Mouse (Mus musculus): Measurements from ENCODE around the gene Fam187a. TPM values are rescaled to one million over a fixed set of nuclear protein-coding genes. Genes with fewer than 3 reads are reported as not detected.

The Fam187a gene
- polyA plus RNA-seq, 1 experiment from 2014 or later, result not detected

- no peaks in the 10 kb centered on the region for H3K9me3 ChIP-seq (ENCODE audit: control insufficient read depth, low read length)
- 0 out of 2 replicates have a peak, but pooled peaks cover 2% of the 10 kb centered on the region for H3K36me3 ChIP-seq (ENCODE audit: control insufficient read depth, insufficient read depth)
- WGBS, result 75% methylated on average over 5 of the region's 5 CpGs
- peaks cover 8% of the 10 kb centered on the region; the same call in 1 of the 2 replicates for H3K4me1 ChIP-seq (replicated peaks; ENCODE audit: control insufficient read depth, insufficient read depth, low read length)
- H3K4me3 ChIP-seq (replicated peaks; ENCODE audit: low read length), result no peak overlapping the region
- no peak for ATAC-seq
- H3K4me2 ChIP-seq (ENCODE audit: low read length), result no peak overlapping the region
- H3K27ac ChIP-seq (ENCODE audit: low read length), result no peak overlapping the region
- no peak overlapping the region for H3K9ac ChIP-seq (replicated peaks; ENCODE audit: low read depth, low read length)
- no peaks in the 10 kb centered on the region for H3K27me3 ChIP-seq (replicated peaks; ENCODE audit: control insufficient read depth, insufficient read depth, low read length)
These were observed 17.1 kb downstream of the Fam187a start for GRCm38 (mm10) chr11:102902107-102902506.

DNA sequence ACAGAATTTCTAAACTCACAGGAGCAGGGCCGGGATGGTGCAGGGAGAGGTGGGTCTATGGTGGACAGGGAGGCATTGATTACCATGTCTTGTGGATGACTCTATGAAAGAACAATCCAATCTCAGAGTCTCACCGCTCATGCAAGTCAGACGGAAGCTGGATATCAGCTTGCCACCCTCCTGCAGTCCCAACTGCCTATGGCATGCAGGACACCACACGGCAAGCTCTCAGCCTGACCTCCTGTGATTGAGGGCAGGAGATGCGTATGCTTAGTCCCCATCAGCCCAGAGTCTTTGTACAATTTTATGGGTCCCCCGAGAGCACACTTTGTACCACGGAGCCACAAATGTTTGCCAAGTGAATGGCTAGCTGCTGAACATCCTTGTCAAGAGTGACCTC is 18.7 kb downstream of the Fam187a start:
- no peaks in the 10 kb centered on the region for H3K27me3 ChIP-seq (replicated peaks; ENCODE audit: control insufficient read depth, insufficient read depth, low read length)
- H3K9me3 ChIP-seq (ENCODE audit: control insufficient read depth, low read length), result no peaks in the 10 kb centered on the region
- H3K4me1 ChIP-seq (replicated peaks; ENCODE audit: control insufficient read depth, insufficient read depth, low read length), result peaks cover 3% of the 10 kb centered on the region; the same call in 1 of the 2 replicates
- no peak overlapping the region for H3K9ac ChIP-seq (replicated peaks; ENCODE audit: low read depth, low read length)
- no peak for ATAC-seq
- 84% methylated on average over 7 of the region's 7 CpGs for WGBS
- no peak overlapping the region for H3K4me3 ChIP-seq (replicated peaks; ENCODE audit: low read length)
- H3K36me3 ChIP-seq (ENCODE audit: control insufficient read depth, insufficient read depth), result 0 out of 2 replicates have a peak, but pooled peaks cover 3% of the 10 kb centered on the region
- no peak overlapping the region for H3K4me2 ChIP-seq (ENCODE audit: low read length)
- no peak overlapping the region for H3K27ac ChIP-seq (ENCODE audit: low read length)

DNA sequence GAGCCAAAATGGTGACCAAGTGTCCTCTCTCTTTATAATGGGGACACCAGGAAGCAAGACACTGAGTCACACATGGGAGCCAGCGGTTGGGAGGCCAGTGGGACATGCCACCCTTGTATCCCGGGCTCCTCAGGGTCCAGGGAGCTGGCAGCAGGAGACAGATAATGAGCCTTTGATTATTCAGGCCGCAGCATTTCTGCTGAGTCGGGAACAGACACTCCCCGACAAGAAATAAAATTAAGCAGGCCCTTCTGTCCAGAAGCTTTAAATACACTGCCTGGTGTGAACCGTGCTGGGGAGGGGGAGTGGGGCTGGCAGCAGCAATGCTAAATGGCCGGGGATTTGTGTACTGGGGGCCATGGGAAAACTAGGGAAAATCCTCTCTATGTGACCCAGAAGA is 26.4 kb downstream of the Fam187a start:
- no peaks in the 10 kb centered on the region for H3K4me1 ChIP-seq (replicated peaks; ENCODE audit: control insufficient read depth, insufficient read depth, low read length)
- H3K4me2 ChIP-seq (ENCODE audit: low read length), result no peak overlapping the region
- no peaks in the 10 kb centered on the region for H3K27me3 ChIP-seq (replicated peaks; ENCODE audit: control insufficient read depth, insufficient read depth, low read length)
- no peak overlapping the region for H3K9ac ChIP-seq (replicated peaks; ENCODE audit: low read depth, low read length)
- H3K4me3 ChIP-seq (replicated peaks; ENCODE audit: low read length), result no peak overlapping the region
- 0 out of 2 replicates have a peak, but pooled peaks cover 3% of the 10 kb centered on the region for H3K36me3 ChIP-seq (ENCODE audit: control insufficient read depth, insufficient read depth)
- no peak for ATAC-seq
- no peaks in the 10 kb centered on the region for H3K9me3 ChIP-seq (ENCODE audit: control insufficient read depth, low read length)
- H3K27ac ChIP-seq (ENCODE audit: low read length), result no peak overlapping the region
- WGBS, result 65% methylated on average over 7 of the region's 7 CpGs

GRCm38 (mm10) chr11:102915380-102915779 is 30.4 kb downstream of the Fam187a start:
- H3K27me3 ChIP-seq (replicated peaks; ENCODE audit: control insufficient read depth, insufficient read depth, low read length), result no peaks in the 10 kb centered on the region
- no peak overlapping the region for H3K4me2 ChIP-seq (ENCODE audit: low read length)
- no peaks in the 10 kb centered on the region for H3K36me3 ChIP-seq (ENCODE audit: control insufficient read depth, insufficient read depth)
- no peak for ATAC-seq
- H3K9me3 ChIP-seq (ENCODE audit: control insufficient read depth, low read length), result no peaks in the 10 kb centered on the region
- no peak overlapping the region for H3K4me3 ChIP-seq (replicated peaks; ENCODE audit: low read length)
- H3K9ac ChIP-seq (replicated peaks; ENCODE audit: low read depth, low read length), result no peak overlapping the region
- 89% methylated on average over 9 of the region's 9 CpGs for WGBS
- no peak overlapping the region for H3K27ac ChIP-seq (ENCODE audit: low read length)
- H3K4me1 ChIP-seq (replicated peaks; ENCODE audit: control insufficient read depth, insufficient read depth, low read length), result no peaks in the 10 kb centered on the region

DNA sequence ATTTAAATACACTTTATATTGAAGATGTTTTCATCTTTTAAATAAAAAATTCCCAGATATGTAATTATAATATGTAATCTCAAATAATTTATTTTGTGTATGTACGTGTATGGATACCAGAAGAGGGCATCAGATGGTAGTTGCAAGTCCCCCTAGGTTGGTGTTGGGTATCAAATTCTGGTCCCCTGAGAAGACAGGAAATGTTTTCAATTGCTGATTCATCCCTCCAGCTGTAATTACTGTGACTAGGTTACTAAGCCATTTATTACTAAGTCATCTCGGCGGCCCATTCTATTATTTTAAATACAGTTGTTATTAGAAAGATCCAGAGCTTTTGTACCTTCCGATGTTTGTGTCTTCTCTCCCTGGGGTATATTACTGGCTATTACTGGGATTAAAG is 33.1 kb downstream of the Fam187a start:
- WGBS, result 92% methylated on average over 4 of the region's 4 CpGs
- H3K4me2 ChIP-seq (ENCODE audit: low read length), result no peak overlapping the region

DNA sequence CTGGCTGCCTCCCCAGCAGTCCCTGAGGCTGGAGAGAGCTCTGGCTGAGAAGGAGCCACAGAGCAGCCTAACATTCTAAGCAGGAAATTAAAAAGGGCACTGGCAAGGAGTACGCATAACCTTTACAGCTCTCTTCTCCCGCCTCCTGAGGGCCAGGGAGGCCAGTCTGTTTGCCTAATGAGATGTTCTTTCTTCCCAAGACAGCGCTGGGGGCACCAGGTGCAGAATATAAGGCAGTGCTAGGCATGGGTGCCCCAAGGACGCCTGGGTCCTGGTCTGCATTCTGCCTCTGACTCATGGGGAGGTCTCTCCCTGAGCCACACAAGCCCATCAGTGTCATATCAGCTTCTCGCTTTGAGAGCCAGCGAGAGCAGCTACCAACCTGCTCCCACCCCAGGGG is 36.5 kb downstream of the Fam187a start:
- Histone ChIP-seq H3K4me3 (replicated peaks; ENCODE audit: low read length) (no peak overlapping the region), H3K9me3 (ENCODE audit: control insufficient read depth, low read length) (no peaks in the 10 kb centered on the region), H3K27me3 (replicated peaks; ENCODE audit: control insufficient read depth, insufficient read depth, low read length) (no peaks in the 10 kb centered on the region), H3K9ac (replicated peaks; ENCODE audit: low read depth, low read length) (0 out of 2 replicates have a peak overlapping the region, but pooled peaks have one; percentile 25), H3K4me1 (replicated peaks; ENCODE audit: control insufficient read depth, insufficient read depth, low read length) (peaks cover 11% of the 10 kb centered on the region), H3K36me3 (ENCODE audit: control insufficient read depth, insufficient read depth) (no peaks in the 10 kb centered on the region), H3K4me2 (ENCODE audit: low read length) (no peak overlapping the region), H3K27ac (ENCODE audit: low read length) (no peak overlapping the region)
- no peak for ATAC-seq
- 71% methylated on average over 6 of the region's 6 CpGs for WGBS

More for the DNA sequence above, 33.1 kb downstream of the Fam187a start:
- H3K4me3 ChIP-seq (replicated peaks; ENCODE audit: low read length), result no peak overlapping the region
- ATAC-seq, result no peak
- peaks cover 5% of the 10 kb centered on the region; the same call in 1 of the 2 replicates for H3K4me1 ChIP-seq (replicated peaks; ENCODE audit: control insufficient read depth, insufficient read depth, low read length)
- H3K27ac ChIP-seq (ENCODE audit: low read length), result no peak overlapping the region
- no peaks in the 10 kb centered on the region for H3K36me3 ChIP-seq (ENCODE audit: control insufficient read depth, insufficient read depth)
- no peak overlapping the region for H3K9ac ChIP-seq (replicated peaks; ENCODE audit: low read depth, low read length)
- H3K27me3 ChIP-seq (replicated peaks; ENCODE audit: control insufficient read depth, insufficient read depth, low read length), result no peaks in the 10 kb centered on the region
- H3K9me3 ChIP-seq (ENCODE audit: control insufficient read depth, low read length), result no peaks in the 10 kb centered on the region

- peak within 1 kb of the TSS; percentile 76 for H3K27ac ChIP-seq (ENCODE audit: low read length)
- peaks cover 11% of the 10 kb centered on the region for H3K4me1 ChIP-seq (replicated peaks; ENCODE audit: control insufficient read depth, insufficient read depth, low read length)
- H3K27me3 ChIP-seq (replicated peaks; ENCODE audit: control insufficient read depth, insufficient read depth, low read length), result no peaks in the 10 kb centered on the region
- H3K36me3 ChIP-seq (ENCODE audit: control insufficient read depth, insufficient read depth), result no peaks in the 10 kb centered on the region
- WGBS, result under 1% methylated on average over 62 of the region's 62 CpGs
- H3K4me2 ChIP-seq (ENCODE audit: low read length), result peak within 1 kb of the TSS; percentile 58
- peak; percentile 95 for ATAC-seq
- no peaks in the 10 kb centered on the region for H3K9me3 ChIP-seq (ENCODE audit: control insufficient read depth, low read length)
- peak within 1 kb of the TSS; percentile 55 for H3K9ac ChIP-seq (replicated peaks; ENCODE audit: low read depth, low read length)
- peak within 1 kb of the TSS; percentile 50 for H3K4me3 ChIP-seq (replicated peaks; ENCODE audit: low read length)
These were observed 39.8 kb downstream of the Fam187a start, which contains the start of gene Kif18b for GRCm38 (mm10) chr11:102924557-102925350. TSS of gene Kif18b (minus strand) at chr11:102925124.

GRCm38 (mm10) chr11:102925351-102925717 is 40.4 kb downstream of the Fam187a start:
- peak; percentile 48; the same call in 1 of the 2 replicates for ATAC-seq
- H3K4me1 ChIP-seq (replicated peaks; ENCODE audit: control insufficient read depth, insufficient read depth, low read length), result peaks cover 11% of the 10 kb centered on the region
- peak overlapping the region; percentile 55 for H3K9ac ChIP-seq (replicated peaks; ENCODE audit: low read depth, low read length)
- H3K27ac ChIP-seq (ENCODE audit: low read length), result peak overlapping the region; percentile 76
- H3K9me3 ChIP-seq (ENCODE audit: control insufficient read depth, low read length), result no peaks in the 10 kb centered on the region
- peak overlapping the region; percentile 50 for H3K4me3 ChIP-seq (replicated peaks; ENCODE audit: low read length)
- H3K36me3 ChIP-seq (ENCODE audit: control insufficient read depth, insufficient read depth), result no peaks in the 10 kb centered on the region
- 2% methylated on average over 10 of the region's 10 CpGs for WGBS
- no peaks in the 10 kb centered on the region for H3K27me3 ChIP-seq (replicated peaks; ENCODE audit: control insufficient read depth, insufficient read depth, low read length)
- peak overlapping the region; percentile 58 for H3K4me2 ChIP-seq (ENCODE audit: low read length)

- Histone ChIP-seq H3K36me3 (ENCODE audit: control insufficient read depth, insufficient read depth) (no peaks in the 10 kb centered on the region), H3K27me3 (replicated peaks; ENCODE audit: control insufficient read depth, insufficient read depth, low read length) (no peaks in the 10 kb centered on the region), H3K9ac (replicated peaks; ENCODE audit: low read depth, low read length) (no peak overlapping the region), H3K9me3 (ENCODE audit: control insufficient read depth, low read length) (no peaks in the 10 kb centered on the region), H3K4me1 (replicated peaks; ENCODE audit: control insufficient read depth, insufficient read depth, low read length) (no peaks in the 10 kb centered on the region), H3K4me2 (ENCODE audit: low read length) (no peak overlapping the region), H3K27ac (ENCODE audit: low read length) (no peak overlapping the region), H3K4me3 (replicated peaks; ENCODE audit: low read length) (no peak overlapping the region)
- 90% methylated on average over 10 of the region's 10 CpGs for WGBS
- ATAC-seq, result no peak
These were observed 45.7 kb downstream of the Fam187a start for GRCm38 (mm10) chr11:102930672-102931071.
